Mouse (Mus musculus) CD8-positive naive resting alpha-beta T cell, adult 2 months (primary cell): ENCODE results near the gene Kcnk3.
A peak's percentile ranks its signal among the peaks of the same experiment; 100 is the strongest.

Source experiments
- DNase-seq, 2 experiments: peaks; one replicate each; pipeline ENCODE4 v3.0.0; 2022; ENCODE audit warnings: low read depth in 2 of 2, low spot score in 2 of 2

Kcnk3 gene

DNA sequence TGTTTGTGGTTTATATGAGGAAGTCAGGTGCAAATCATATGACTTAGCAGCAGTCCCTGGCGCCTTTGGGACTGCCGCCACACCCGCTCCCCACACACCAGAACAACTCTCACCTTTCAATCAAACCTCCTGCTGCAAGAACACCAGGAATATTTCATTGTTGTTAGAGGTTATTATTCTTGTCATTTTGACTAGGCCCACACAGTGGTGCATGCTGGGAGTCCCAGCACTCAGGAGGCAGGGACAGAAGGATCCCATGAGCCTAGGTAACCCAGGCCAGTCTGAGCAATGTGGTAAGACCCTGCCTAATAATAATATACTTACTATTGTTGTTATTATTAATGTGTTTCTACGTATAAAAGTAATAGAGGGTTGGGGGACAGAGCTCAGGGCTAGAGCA is 24.6 kb downstream of the Kcnk3 start:
- no peak for DNase-seq

GRCm38 (mm10) chr5:30613242-30613641 is 25.3 kb downstream of the Kcnk3 start:
- DNase-seq = no peak

DNA sequence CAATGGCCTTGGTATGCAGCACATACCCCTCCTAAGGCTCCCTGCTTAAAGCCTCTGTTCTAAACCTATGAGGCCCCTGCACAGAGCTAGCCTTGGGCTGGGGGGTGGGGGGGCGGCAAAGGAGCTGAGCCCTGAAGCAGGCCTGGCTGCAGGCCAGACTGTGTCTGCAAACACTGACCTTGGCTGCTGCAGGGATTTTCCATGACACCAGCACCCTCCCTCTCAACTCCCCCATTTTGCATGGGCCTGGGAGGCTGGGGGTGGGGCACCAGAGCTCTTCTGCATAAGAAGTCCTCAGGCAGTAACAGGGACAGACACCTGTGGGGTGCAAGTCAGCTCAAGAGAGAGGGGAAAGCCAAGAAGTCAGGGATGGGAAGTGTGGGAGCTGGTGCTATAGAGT is 26.3 kb downstream of the Kcnk3 start:
- no peak for DNase-seq

DNA sequence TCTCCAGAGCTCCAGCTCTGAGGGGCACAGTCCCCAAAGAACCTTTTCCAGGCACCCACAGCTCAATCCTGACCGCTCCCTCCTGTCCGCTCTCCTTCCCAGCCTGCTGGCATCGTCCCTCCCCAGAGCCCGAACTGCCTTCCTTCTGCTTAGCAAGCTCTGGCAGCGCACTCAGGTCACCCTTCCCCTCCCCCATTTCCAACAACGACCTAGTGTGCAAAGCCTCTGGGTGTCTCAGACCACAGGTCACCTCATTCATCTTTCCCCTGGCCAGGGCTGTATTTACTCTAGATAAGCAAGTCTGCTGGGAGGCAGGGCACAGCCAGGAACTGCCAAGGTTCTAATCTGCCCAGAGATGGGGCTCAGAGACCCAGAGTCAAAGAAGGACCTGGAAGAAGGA is 27.4 kb downstream of the Kcnk3 start:
- DNase-seq = no peak

- DNase-seq = no peak
Observed at GRCm38 (mm10) chr5:30615819-30616218, 27.8 kb downstream of the Kcnk3 start.

GRCm38 (mm10) chr5:30616644-30617043 is 28.7 kb downstream of the Kcnk3 start:
- DNase-seq = no peak

DNA sequence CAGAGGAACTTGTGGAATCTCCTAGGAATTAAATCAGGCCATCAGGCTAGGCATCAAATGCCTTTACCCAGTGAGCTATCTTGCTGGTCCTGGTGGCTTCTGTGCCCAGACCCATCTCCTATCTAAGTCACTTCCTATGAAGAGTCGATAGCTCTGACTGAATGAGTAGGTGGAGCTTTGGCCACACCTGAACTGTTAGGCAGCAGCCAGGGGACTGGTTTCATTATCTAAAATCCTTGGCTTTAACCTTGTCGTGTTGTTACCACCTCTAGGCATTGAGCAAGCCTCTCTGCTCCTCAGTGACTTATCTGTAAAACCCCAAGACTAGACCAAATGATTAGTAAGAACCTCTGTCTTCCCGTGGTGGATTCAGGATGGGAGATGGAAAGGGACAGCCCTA is 29.4 kb downstream of the Kcnk3 start:
- DNase-seq = no peak

DNA sequence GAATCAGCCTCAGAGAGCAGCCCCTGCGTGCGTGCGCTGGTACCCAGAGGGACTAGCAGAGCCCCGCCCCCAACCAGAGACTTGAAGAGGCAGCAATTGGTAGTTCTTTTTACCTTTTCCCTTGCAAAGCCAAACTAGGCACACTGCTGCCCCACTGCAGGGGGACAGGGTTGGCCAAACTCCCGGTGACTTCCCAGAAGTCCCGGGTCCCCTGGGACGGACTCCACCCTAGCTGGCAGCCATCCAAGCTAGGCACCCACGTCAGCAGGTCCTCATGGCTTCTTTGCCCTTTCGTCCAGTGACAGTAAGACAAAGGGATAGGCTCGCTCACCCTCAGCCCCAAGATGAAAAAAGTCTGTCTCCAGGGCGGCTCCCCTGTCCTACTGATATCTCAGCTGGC is 29.9 kb downstream of the Kcnk3 start:
- no peak for DNase-seq

DNA sequence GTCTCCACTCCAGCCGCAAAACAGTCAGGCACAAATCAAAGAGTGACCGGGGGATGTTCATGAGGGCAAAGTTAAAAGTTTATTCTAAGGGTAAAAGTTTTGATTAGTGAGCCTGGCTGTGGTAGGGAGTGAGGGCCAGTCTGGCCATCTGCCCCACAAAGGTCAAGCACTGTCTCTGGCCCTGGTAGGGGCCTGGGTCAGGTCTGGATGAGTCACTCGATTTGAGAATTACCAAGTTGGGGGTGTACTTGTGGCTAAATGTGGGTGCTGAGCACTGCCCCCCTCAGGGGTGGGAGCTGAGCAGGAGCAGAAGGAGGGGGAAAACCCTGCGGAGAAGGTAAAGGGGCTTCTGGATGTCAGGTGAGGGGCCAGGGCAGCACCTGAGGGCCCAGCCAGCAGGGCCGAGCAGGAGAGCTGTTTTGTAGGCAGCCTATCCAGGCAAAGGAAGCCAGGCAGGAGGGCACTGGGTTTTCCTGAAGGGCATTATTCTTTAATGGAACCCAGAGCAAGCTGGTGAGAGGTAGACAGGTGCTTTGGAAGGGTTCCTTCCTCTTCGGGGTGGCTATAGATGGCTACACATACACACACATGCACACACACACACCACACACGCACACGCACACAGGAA is 30.5 kb downstream of the Kcnk3 start:
- no peak for DNase-seq

GRCm38 (mm10) chr5:30619211-30619610 is 31.2 kb downstream of the Kcnk3 start:
- DNase-seq = no peak

DNA sequence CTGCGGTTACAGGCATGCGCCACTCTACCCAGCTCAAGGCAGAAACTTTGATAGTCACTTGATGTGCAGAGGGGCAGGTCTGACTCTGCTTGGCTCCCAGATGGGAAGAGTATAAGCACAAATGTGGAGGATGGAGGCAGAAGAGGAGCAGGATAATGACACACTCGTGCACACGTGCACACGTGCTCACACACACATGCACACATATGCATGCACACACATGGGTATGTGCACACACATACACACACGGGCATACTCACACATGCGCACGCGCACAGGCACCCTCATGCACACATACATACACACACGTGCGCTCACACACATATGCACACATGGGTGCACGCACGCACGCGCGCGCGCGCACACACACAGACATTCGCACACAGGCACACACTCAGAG is 32.6 kb downstream of the Kcnk3 start:
- no peak for DNase-seq

DNA sequence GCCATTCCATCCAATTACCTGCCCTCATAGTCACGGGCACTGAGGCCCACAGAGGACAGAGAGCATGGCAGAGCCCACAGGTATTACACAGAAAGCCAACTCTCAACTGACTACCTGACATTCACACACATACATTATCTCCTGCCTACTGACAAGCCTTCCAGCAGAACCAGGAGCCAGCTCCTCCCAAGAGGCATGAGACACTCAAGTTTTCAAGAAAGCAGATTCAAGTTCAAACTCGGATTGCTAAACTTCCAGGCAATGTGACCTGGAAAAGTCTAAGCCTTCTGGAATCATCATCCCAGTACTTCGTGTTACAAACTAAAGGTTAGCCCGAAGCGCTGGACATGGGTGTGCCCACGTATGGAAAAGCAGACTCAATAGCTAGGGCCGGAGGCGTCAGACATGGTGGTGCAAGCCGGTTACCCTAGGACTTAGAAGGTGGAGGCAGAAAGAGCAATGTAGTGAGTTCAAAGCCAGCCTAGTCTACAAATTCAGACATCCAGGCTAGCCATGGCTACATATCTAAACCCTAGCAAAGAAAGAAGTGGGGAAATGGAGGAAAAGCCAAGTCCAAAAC is 33.3 kb downstream of the Kcnk3 start:
- no peak for DNase-seq

- DNase-seq = no peak
Observed at GRCm38 (mm10) chr5:30621844-30622176, 33.8 kb downstream of the Kcnk3 start.

- peak; percentile 16 to 24 for DNase-seq
Observed at GRCm38 (mm10) chr5:30622177-30622840, 34.3 kb downstream of the Kcnk3 start.

DNA sequence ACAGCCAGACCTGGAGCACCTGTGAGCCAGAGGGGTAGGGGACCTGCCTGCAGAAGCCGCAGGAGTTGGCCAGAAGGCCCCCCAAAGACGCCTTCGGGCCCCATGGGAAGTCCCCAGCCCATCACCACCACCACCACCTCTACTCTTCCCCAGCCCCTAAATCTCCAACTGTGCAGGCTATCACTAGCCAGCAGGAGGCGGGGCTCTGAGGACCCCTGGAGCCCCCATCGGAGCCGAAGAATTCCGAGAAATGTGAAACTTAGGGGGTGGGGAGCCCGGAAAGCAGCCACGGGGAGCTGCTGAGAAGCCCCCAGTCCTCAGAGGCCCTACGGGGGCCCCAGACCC is 34.8 kb downstream of the Kcnk3 start:
- DNase-seq = no peak

GRCm38 (mm10) chr5:30623380-30623779 is 35.4 kb downstream of the Kcnk3 start:
- no peak for DNase-seq

DNA sequence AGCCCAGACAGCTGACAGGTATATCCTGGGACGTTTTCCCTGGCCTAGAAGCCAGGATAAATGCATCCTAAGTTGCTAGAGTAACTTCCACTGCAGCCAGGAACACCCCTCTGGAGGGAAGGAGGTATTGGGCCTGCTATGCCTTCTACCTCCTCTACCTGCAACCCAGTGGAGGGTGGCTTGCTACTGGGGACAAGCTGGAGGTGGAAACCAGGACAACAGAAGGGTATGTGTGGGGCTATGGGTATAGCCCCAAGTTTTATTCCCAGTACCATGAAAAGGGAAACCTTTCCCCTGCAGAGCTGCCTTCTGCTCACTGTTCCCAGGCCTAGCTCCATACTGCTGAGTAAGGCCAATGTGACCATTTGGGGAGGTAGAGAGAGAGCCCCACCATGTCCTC is 36.3 kb downstream of the Kcnk3 start:
- DNase-seq = no peak

GRCm38 (mm10) chr5:30624908-30625307 is 36.9 kb downstream of the Kcnk3 start:
- no peak for DNase-seq

- DNase-seq = no peak
Observed at GRCm38 (mm10) chr5:30625379-30625778, 37.4 kb downstream of the Kcnk3 start.

GRCm38 (mm10) chr5:30626331-30627105 is 38.5 kb downstream of the Kcnk3 start:
- no peak for DNase-seq

DNA sequence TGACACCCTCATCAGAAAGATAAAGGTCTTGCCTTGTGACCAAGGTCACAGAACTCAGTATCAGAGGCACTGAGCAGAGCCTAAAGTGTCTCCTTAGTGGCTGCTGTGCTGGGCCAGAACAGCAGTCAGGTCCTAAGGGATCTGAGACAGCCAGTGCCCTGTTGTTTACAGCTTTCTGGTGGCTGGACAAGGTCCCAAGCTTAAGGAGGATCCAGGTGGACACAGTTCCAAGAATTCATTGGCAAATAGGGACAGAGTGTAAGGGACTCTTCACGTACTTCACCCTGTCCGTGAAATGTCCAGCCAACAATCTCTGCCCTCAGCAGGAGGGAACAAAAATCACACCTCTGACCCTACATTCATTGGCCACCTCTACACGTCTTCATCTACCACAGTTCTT is 40.5 kb downstream of the Kcnk3 start:
- DNase-seq = no peak

DNA sequence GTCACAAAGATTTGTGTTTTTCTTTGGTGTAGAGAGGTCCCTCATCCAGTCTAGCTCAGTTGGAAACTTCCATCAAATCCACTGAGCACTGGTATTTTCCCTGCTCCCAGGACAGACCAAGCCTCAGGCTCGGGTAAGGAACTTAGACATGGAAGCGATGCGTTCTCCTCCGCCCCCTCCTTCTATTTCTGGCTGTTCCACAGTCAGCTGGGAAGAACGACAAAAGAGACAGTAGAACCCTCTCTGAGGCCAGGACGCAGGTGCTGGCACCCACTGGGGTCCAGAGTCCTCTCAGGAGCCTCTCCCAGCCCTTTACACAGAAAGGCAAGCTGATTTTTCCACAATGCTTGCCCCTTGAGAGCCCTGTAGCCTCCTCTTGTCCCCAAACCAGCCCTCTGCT is 42.4 kb downstream of the Kcnk3 start:
- DNase-seq = no peak
